Mouse (Mus musculus) layer of hippocampus, adult 8-10 months (tissue): ENCODE data around the gene Acer3. TPM values are rescaled to one million over a fixed set of nuclear protein-coding genes. Genes with fewer than 3 reads are reported as not detected.

Experiments used
- DNase-seq, 2 experiments: peaks; one replicate each; pipeline ENCODE4 v3.0.0; 2022; ENCODE audit warnings: low spot score in 2 of 2
- total RNA-seq, 4 experiments: library from RNA; stranded (reverse); gene quantifications; 2 replicates each; pipeline ENCODE4 v1.2.4; 2022

The Acer3 gene
- 10 to 100 TPM; 22.7 to 32.0 (median 24.3) TPM for total RNA-seq

GRCm38 (mm10) chr7:98321083-98321482 is at the start of gene Acer3:
TSS of gene Acer3 (minus strand) at chr7:98321208.
- DNase-seq = no peak

GRCm38 (mm10) chr7:98369762-98370369 is 48.9 kb upstream of the Acer3 start:
- DNase-seq = no peak

GRCm38 (mm10) chr7:98361662-98362061 is 40.7 kb upstream of the Acer3 start:
- no peak for DNase-seq

- peak; percentile 64 to 65 for DNase-seq
These were observed 40.1 kb upstream of the Acer3 start, which contains the start of gene Tsku for GRCm38 (mm10) chr7:98361063-98361652. TSS of gene Tsku (minus strand) at chr7:98361328.

GRCm38 (mm10) chr7:98360621-98360990 is 39.6 kb upstream of the Acer3 start:
- no peak for DNase-seq

- no peak for DNase-seq
These were observed 39.1 kb upstream of the Acer3 start for GRCm38 (mm10) chr7:98359951-98360620.

GRCm38 (mm10) chr7:98358016-98358415 is 37.0 kb upstream of the Acer3 start:
- DNase-seq = no peak

- DNase-seq = no peak
These were observed 36.3 kb upstream of the Acer3 start for GRCm38 (mm10) chr7:98357324-98357723.

- no peak for DNase-seq
These were observed 33.9 kb upstream of the Acer3 start for GRCm38 (mm10) chr7:98354921-98355310.

- DNase-seq = no peak
These were observed 33.3 kb upstream of the Acer3 start for GRCm38 (mm10) chr7:98354160-98354920.

- DNase-seq = no peak
These were observed 32.6 kb upstream of the Acer3 start for GRCm38 (mm10) chr7:98353616-98354015.

- no peak for DNase-seq
These were observed 30.5 kb upstream of the Acer3 start for GRCm38 (mm10) chr7:98351523-98351922.

- no peak for DNase-seq
These were observed 28.8 kb upstream of the Acer3 start for GRCm38 (mm10) chr7:98349821-98350220.

GRCm38 (mm10) chr7:98349096-98349495 is 28.1 kb upstream of the Acer3 start:
- DNase-seq = peak; percentile 43 to 71

- DNase-seq = peak in 1 of 2 experiments; percentile 58
These were observed 27.0 kb upstream of the Acer3 start for GRCm38 (mm10) chr7:98348043-98348442.

GRCm38 (mm10) chr7:98347471-98347870 is 26.5 kb upstream of the Acer3 start:
- no peak for DNase-seq

GRCm38 (mm10) chr7:98345036-98345435 is 24.0 kb upstream of the Acer3 start:
- DNase-seq = no peak

- no peak for DNase-seq
These were observed 23.4 kb upstream of the Acer3 start for GRCm38 (mm10) chr7:98344361-98344760.

- no peak for DNase-seq
These were observed 21.2 kb upstream of the Acer3 start for GRCm38 (mm10) chr7:98342249-98342648.

GRCm38 (mm10) chr7:98341475-98341874 is 20.5 kb upstream of the Acer3 start:
- peak; percentile 57 to 88 for DNase-seq

GRCm38 (mm10) chr7:98340343-98340742 is 19.3 kb upstream of the Acer3 start:
- DNase-seq = no peak

GRCm38 (mm10) chr7:98333987-98334386 is 13.0 kb upstream of the Acer3 start:
- DNase-seq = no peak
